Mouse (Mus musculus) gastrocnemius, postnatal 25 days (tissue): ENCODE measurements at regions not wholly inside any gene's neighbourhood (a gene's known extent, or its start where the extent isn't known, plus 50 kb on each side); places are given as distances from the start of the nearest gene placed in this dataset.

ENCODE experiments used
- DNase-seq: peaks from one replicate; pipeline ENCODE4 v3.0.0; 2022

- no peak for DNase-seq
Measured at GRCm38 (mm10) chr3:133874383-133874782, 329.4 kb upstream of the Tet2 start.

- peak; percentile 27 for DNase-seq
Measured at GRCm38 (mm10) chr3:133876439-133877072, 331.6 kb upstream of the Tet2 start.

- DNase-seq, result no peak
Measured at GRCm38 (mm10) chr3:133877310-133877709, 332.4 kb upstream of the Tet2 start.

- no peak for DNase-seq
Measured at GRCm38 (mm10) chr3:133880626-133881025, 335.7 kb upstream of the Tet2 start.

- DNase-seq, result no peak
Measured at GRCm38 (mm10) chr3:133901931-133902330, 334.4 kb upstream of the Cxxc4 start.

GRCm38 (mm10) chr3:133922200-133922599, 314.1 kb upstream of the Cxxc4 start:
- no peak for DNase-seq

- DNase-seq, result no peak
Measured at GRCm38 (mm10) chr3:133965322-133965721, 271.0 kb upstream of the Cxxc4 start.

GRCm38 (mm10) chr3:133968176-133968575, 268.1 kb upstream of the Cxxc4 start:
- DNase-seq, result no peak

GRCm38 (mm10) chr3:133972774-133973173, 263.5 kb upstream of the Cxxc4 start:
- DNase-seq, result no peak

GRCm38 (mm10) chr3:133987681-133988080, 248.6 kb upstream of the Cxxc4 start:
- DNase-seq, result no peak

GRCm38 (mm10) chr3:133993971-133994370, 242.3 kb upstream of the Cxxc4 start:
- DNase-seq, result no peak

GRCm38 (mm10) chr3:133999965-134000364, 236.3 kb upstream of the Cxxc4 start:
- no peak for DNase-seq

- DNase-seq, result no peak
Measured at GRCm38 (mm10) chr3:134000595-134000994, 235.7 kb upstream of the Cxxc4 start.

- no peak for DNase-seq
Measured at GRCm38 (mm10) chr3:134014805-134015204, 221.5 kb upstream of the Cxxc4 start.

- no peak for DNase-seq
Measured at GRCm38 (mm10) chr3:134015412-134015811, 220.9 kb upstream of the Cxxc4 start.

GRCm38 (mm10) chr3:134033862-134034261, 202.4 kb upstream of the Cxxc4 start:
- DNase-seq, result no peak

GRCm38 (mm10) chr3:134036310-134036934, 199.9 kb upstream of the Cxxc4 start:
- no peak for DNase-seq

GRCm38 (mm10) chr3:134050649-134051048, 185.6 kb upstream of the Cxxc4 start:
- DNase-seq, result no peak

GRCm38 (mm10) chr3:134082461-134082860, 153.8 kb upstream of the Cxxc4 start:
- DNase-seq, result no peak

GRCm38 (mm10) chr3:134099471-134100125, 136.7 kb upstream of the Cxxc4 start:
- no peak for DNase-seq

GRCm38 (mm10) chr3:134102151-134102738, 134.0 kb upstream of the Cxxc4 start:
- DNase-seq, result no peak

GRCm38 (mm10) chr3:134104625-134105024, 131.7 kb upstream of the Cxxc4 start:
- no peak for DNase-seq

- no peak for DNase-seq
Measured at GRCm38 (mm10) chr3:134105112-134105511, 131.2 kb upstream of the Cxxc4 start.
